Mouse (Mus musculus) hindbrain, embryonic 10.5 days (tissue): ENCODE data around the gene Gdi2. TPM values are rescaled to one million over a fixed set of nuclear protein-coding genes. Genes with fewer than 3 reads are reported as not detected.

Experiments used
- DNase-seq: peaks from one replicate; pipeline ENCODE4 v3.0.0-alpha.2; 2017; ENCODE audit warnings: low spot score
- H3K27ac ChIP-seq: fragments of 300-500 bp; sonication (generic); 2 replicates; pipeline ENCODE4 v1.5.1; 2016; ENCODE audit warnings: mild to moderate bottlenecking, moderate library complexity
- H3K27me3 ChIP-seq: fragments of 300-500 bp; sonication (generic); 2 replicates; pipeline ENCODE4 v1.6.1; 2016; ENCODE audit warnings: mild to moderate bottlenecking; ENCODE audit not compliant: poor library complexity, insufficient read depth, severe bottlenecking
- H3K36me3 ChIP-seq: fragments of 300-500 bp; sonication (generic); 2 replicates; pipeline ENCODE4 v1.6.1; 2016; ENCODE audit warnings: mild to moderate bottlenecking, moderate library complexity
- H3K4me1 ChIP-seq: fragments of 300-500 bp; sonication (generic); replicated peaks from 2 replicates; pipeline ENCODE4 v1.6.1; 2016; ENCODE audit warnings: mild to moderate bottlenecking
- H3K4me3 ChIP-seq: fragments of 300-500 bp; sonication (generic); 2 replicates; pipeline ENCODE4 v1.5.1; 2016; ENCODE audit warnings: mild to moderate bottlenecking, moderate library complexity
- H3K9me3 ChIP-seq: fragments of 300-500 bp; sonication (generic); 2 replicates; pipeline ENCODE4 v1.6.1; 2016; ENCODE audit warnings: mild to moderate bottlenecking, moderate library complexity
- WGBS: fragments of 180-500 bp; shearing (Covaris S2); methylation state at CpG from one replicate; pipeline ENCODE4 v1.1.7; 2016; 5-methylcytosine and 5-hydroxymethylcytosine counted together
- polyA plus RNA-seq: library from polyadenylated mRNA; unstranded; fragments of >200 nt; fragmentation: Nextera tagmentation; extraction: Ambion mirVana; gene quantifications from 2 replicates; pipeline ENCODE4 v1.2.1, GENCODE M21; 2016

The Gdi2 gene
- polyA plus RNA-seq, 1 experiment from 2014 or later, result 423 TPM

GRCm38 (mm10) chr13:3532451-3532850 lies 5.4 kb upstream of the Gdi2 start:
- no peaks in the 10 kb centered on the region for H3K36me3 ChIP-seq
- H3K4me1 ChIP-seq, result peaks cover 13% of the 10 kb centered on the region
- H3K27ac ChIP-seq, result no peak overlapping the region
- DNase-seq, result no peak
- peaks cover 9% of the 10 kb centered on the region; the same call in 1 of the 2 replicates for H3K9me3 ChIP-seq
- no peak overlapping the region for H3K4me3 ChIP-seq
- no peaks in the 10 kb centered on the region for H3K27me3 ChIP-seq
- WGBS, result 75% methylated on average over 4 of the region's 4 CpGs

- no peak for DNase-seq
- Histone ChIP-seq H3K9me3 (peaks cover 9% of the 10 kb centered on the region; the same call in 1 of the 2 replicates), H3K27ac (no peak overlapping the region), H3K4me3 (no peak overlapping the region), H3K27me3 (no peaks in the 10 kb centered on the region), H3K4me1 (peaks cover 14% of the 10 kb centered on the region), H3K36me3 (no peaks in the 10 kb centered on the region)
- WGBS, result 96% methylated on average over 4 of the region's 4 CpGs
These were observed 3.7 kb upstream of the Gdi2 start for GRCm38 (mm10) chr13:3534146-3534545.

- 0 out of 2 replicates have a peak, but pooled peaks cover 5% of the 10 kb centered on the region for H3K36me3 ChIP-seq
- H3K27me3 ChIP-seq, result no peaks in the 10 kb centered on the region
- DNase-seq, result peak; percentile 76
- peak overlapping the region; percentile 98 for H3K4me3 ChIP-seq
- H3K27ac ChIP-seq, result peak overlapping the region; percentile 97
- under 1% methylated on average over 59 of the region's 59 CpGs for WGBS
- peaks cover 32% of the 10 kb centered on the region for H3K4me1 ChIP-seq
- H3K9me3 ChIP-seq, result peaks cover 5% of the 10 kb centered on the region; the same call in 1 of the 2 replicates
These were observed 533 bp downstream of the Gdi2 start for GRCm38 (mm10) chr13:3538223-3538968.

- H3K4me3 ChIP-seq, result peak overlapping the region; percentile 98
- peaks cover 5% of the 10 kb centered on the region; the same call in 1 of the 2 replicates for H3K9me3 ChIP-seq
- peaks cover 32% of the 10 kb centered on the region for H3K4me1 ChIP-seq
- H3K27ac ChIP-seq, result peak overlapping the region; percentile 97
- 0 out of 2 replicates have a peak, but pooled peaks cover 7% of the 10 kb centered on the region for H3K36me3 ChIP-seq
- no peaks in the 10 kb centered on the region for H3K27me3 ChIP-seq
- peak; percentile 9 for DNase-seq
- 2% methylated on average over 15 of the region's 15 CpGs for WGBS
These were observed 1.2 kb downstream of the Gdi2 start for GRCm38 (mm10) chr13:3538969-3539562.

- 0 out of 2 replicates have a peak, but pooled peaks cover 7% of the 10 kb centered on the region for H3K36me3 ChIP-seq
- H3K27ac ChIP-seq, result no peak overlapping the region
- H3K27me3 ChIP-seq, result no peaks in the 10 kb centered on the region
- WGBS, result 44% methylated on average over 2 of the region's 2 CpGs
- DNase-seq, result no peak
- H3K4me3 ChIP-seq, result peak overlapping the region; percentile 98
- H3K9me3 ChIP-seq, result peaks cover 5% of the 10 kb centered on the region; the same call in 1 of the 2 replicates
- peaks cover 32% of the 10 kb centered on the region for H3K4me1 ChIP-seq
These were observed 2.3 kb downstream of the Gdi2 start for GRCm38 (mm10) chr13:3540166-3540565.

- Histone ChIP-seq H3K4me1 (peaks cover 32% of the 10 kb centered on the region), H3K36me3 (peaks cover 18% of the 10 kb centered on the region), H3K4me3 (peak overlapping the region; percentile 29), H3K27me3 (no peaks in the 10 kb centered on the region), H3K9me3 (peaks cover 4% of the 10 kb centered on the region; the same call in 1 of the 2 replicates), H3K27ac (no peak overlapping the region)
- 75% methylated on average over 2 of the region's 2 CpGs for WGBS
- no peak for DNase-seq
These were observed 3.4 kb downstream of the Gdi2 start for GRCm38 (mm10) chr13:3541159-3541782.

GRCm38 (mm10) chr13:3544077-3544874 lies 6.4 kb downstream of the Gdi2 start:
- Histone ChIP-seq H3K4me1 (peaks cover 23% of the 10 kb centered on the region), H3K4me3 (no peak overlapping the region), H3K27me3 (no peaks in the 10 kb centered on the region), H3K36me3 (peaks cover 36% of the 10 kb centered on the region), H3K27ac (no peak overlapping the region), H3K9me3 (no peaks in the 10 kb centered on the region)
- 95% methylated on average over 4 of the region's 4 CpGs for WGBS
- DNase-seq, result no peak

- Histone ChIP-seq H3K27ac (no peak overlapping the region), H3K9me3 (no peaks in the 10 kb centered on the region), H3K4me3 (no peak overlapping the region), H3K36me3 (peaks cover 43% of the 10 kb centered on the region), H3K4me1 (peaks cover 16% of the 10 kb centered on the region), H3K27me3 (no peaks in the 10 kb centered on the region)
- 88% methylated on average over 5 of the region's 5 CpGs for WGBS
- no peak for DNase-seq
These were observed 7.1 kb downstream of the Gdi2 start for GRCm38 (mm10) chr13:3544925-3545324.

- WGBS, result 91% methylated on average over 3 of the region's 3 CpGs
- no peak for DNase-seq
These were observed 9.5 kb downstream of the Gdi2 start for GRCm38 (mm10) chr13:3547410-3547809.

GRCm38 (mm10) chr13:3547856-3548255 lies 10.0 kb downstream of the Gdi2 start:
- peaks cover 70% of the 10 kb centered on the region for H3K36me3 ChIP-seq
- H3K27ac ChIP-seq, result no peak overlapping the region
- no peak overlapping the region for H3K4me3 ChIP-seq
- WGBS, result 95% methylated on average over 6 of the region's 6 CpGs
- H3K27me3 ChIP-seq, result no peaks in the 10 kb centered on the region
- no peaks in the 10 kb centered on the region for H3K9me3 ChIP-seq
- H3K4me1 ChIP-seq, result no peaks in the 10 kb centered on the region
- DNase-seq, result no peak

More at GRCm38 (mm10) chr13:3547410-3547809, 9.5 kb downstream of the Gdi2 start:
- Histone ChIP-seq H3K4me3 (no peak overlapping the region), H3K4me1 (no peaks in the 10 kb centered on the region), H3K9me3 (no peaks in the 10 kb centered on the region), H3K36me3 (peaks cover 66% of the 10 kb centered on the region), H3K27ac (no peak overlapping the region), H3K27me3 (no peaks in the 10 kb centered on the region)

GRCm38 (mm10) chr13:3563130-3563529 lies 25.3 kb downstream of the Gdi2 start:
- WGBS, result 95% methylated on average over 1 of the region's 1 CpGs
- DNase-seq, result no peak

GRCm38 (mm10) chr13:3563953-3564352 lies 26.1 kb downstream of the Gdi2 start:
- Histone ChIP-seq H3K4me3 (no peak overlapping the region), H3K36me3 (peaks cover 100% of the 10 kb centered on the region), H3K4me1 (no peaks in the 10 kb centered on the region), H3K9me3 (no peaks in the 10 kb centered on the region), H3K27ac (no peak overlapping the region), H3K27me3 (no peaks in the 10 kb centered on the region)
- DNase-seq, result no peak
- 84% methylated on average over 2 of the region's 2 CpGs for WGBS

More at GRCm38 (mm10) chr13:3563130-3563529, 25.3 kb downstream of the Gdi2 start:
- Histone ChIP-seq H3K27me3 (no peaks in the 10 kb centered on the region), H3K9me3 (no peaks in the 10 kb centered on the region), H3K27ac (no peak overlapping the region), H3K4me3 (no peak overlapping the region), H3K4me1 (no peaks in the 10 kb centered on the region), H3K36me3 (peaks cover 100% of the 10 kb centered on the region)
